Mouse (Mus musculus) heart, embryonic 12.5 days (tissue): ENCODE data around the gene Clasrp. TPM values are rescaled to one million over a fixed set of nuclear protein-coding genes. Genes with fewer than 3 reads are reported as not detected.

ENCODE experiments used
- polyA plus RNA-seq: library from polyadenylated mRNA; unstranded; fragments of >200 nt; fragmentation: Nextera tagmentation; extraction: Ambion mirVana; gene quantifications from 2 replicates; pipeline ENCODE4 v1.2.1, GENCODE M21; 2016

The Clasrp gene
- polyA plus RNA-seq, 1 experiment from 2014 or later: 37.1 TPM

Other genes starting within 250 kb of the Clasrp start
- 17.6 and 18.4 TPM in 2 replicates for gene Cd3eap, start 245.0 kb downstream of the Clasrp start, polyA plus RNA-seq
- gene Ppp1r13l, start 244.7 kb downstream of the Clasrp start, polyA plus RNA-seq: 17.5 and 19.4 TPM in 2 replicates
- 15.9 and 17.5 TPM in 2 replicates for gene Ercc2, start 222.5 kb downstream of the Clasrp start, polyA plus RNA-seq
- 4.2 and 4.6 TPM in 2 replicates for gene Klc3, start 200.4 kb downstream of the Clasrp start, polyA plus RNA-seq
- 60.6 and 62.3 TPM in 2 replicates for gene Ckm, start 199.7 kb downstream of the Clasrp start, polyA plus RNA-seq
- 11.4 and 11.7 TPM in 2 replicates for gene Mark4, start 145.7 kb downstream of the Clasrp start, polyA plus RNA-seq
- 2.9 and 3.1 TPM in 2 replicates for gene Exoc3l2, start 141.2 kb downstream of the Clasrp start, polyA plus RNA-seq
- gene Bloc1s3, start 96.1 kb downstream of the Clasrp start, polyA plus RNA-seq: 2.4 TPM in 2 replicates
- gene Trappc6a, start 96.1 kb downstream of the Clasrp start, polyA plus RNA-seq: 66.4 and 74.0 TPM in 2 replicates
- 0.08 TPM in 1 of 2 replicates, not detected in the other for gene Nkpd1, start 86.6 kb downstream of the Clasrp start, polyA plus RNA-seq
- gene Ppp1r37, start 41.4 kb downstream of the Clasrp start, polyA plus RNA-seq: 26.2 and 26.5 TPM in 2 replicates
- gene Zfp296, start 27.2 kb downstream of the Clasrp start, polyA plus RNA-seq: 0.32 and 0.36 TPM in 2 replicates
- 118 and 121 TPM in 2 replicates for gene Gemin7, start 26.9 kb downstream of the Clasrp start, polyA plus RNA-seq
- 4.6 and 4.7 TPM in 2 replicates for gene Relb, start 25.0 kb upstream of the Clasrp start, polyA plus RNA-seq
- 99.8 and 107 TPM in 2 replicates for gene Clptm1, start 60.5 kb upstream of the Clasrp start, polyA plus RNA-seq
- 1.6 and 5.4 TPM in 2 replicates for gene Apoc2, start 73.5 kb upstream of the Clasrp start, polyA plus RNA-seq
- gene Gm44805, start 76.9 kb upstream of the Clasrp start, polyA plus RNA-seq: not detected in 2 replicates
- gene Apoc4, start 77.0 kb upstream of the Clasrp start, polyA plus RNA-seq: 0.41 TPM in 1 of 2 replicates, not detected in the other
- gene Apoc1, start 88.2 kb upstream of the Clasrp start, polyA plus RNA-seq: 6.7 and 8.9 TPM in 2 replicates
- gene Apoe, start 94.7 kb upstream of the Clasrp start, polyA plus RNA-seq: 399 and 400 TPM in 2 replicates
- 160 and 166 TPM in 2 replicates for gene Tomm40, start 111.0 kb upstream of the Clasrp start, polyA plus RNA-seq
- 99.1 and 101 TPM in 2 replicates for gene Nectin2, start 146.0 kb upstream of the Clasrp start, polyA plus RNA-seq
- gene Bcam, start 166.5 kb upstream of the Clasrp start, polyA plus RNA-seq: 232 and 245 TPM in 2 replicates
- 0.27 TPM in 1 of 2 replicates, not detected in the other for gene Cblc, start 192.3 kb upstream of the Clasrp start, polyA plus RNA-seq
- gene Bcl3, start 218.3 kb upstream of the Clasrp start, polyA plus RNA-seq: 1.4 and 1.7 TPM in 2 replicates
- gene Gm19345, start 247.5 kb upstream of the Clasrp start, polyA plus RNA-seq: not detected in 2 replicates